Mouse (Mus musculus): Measurements from ENCODE around the gene Ddx43. TPM values are rescaled to one million over a fixed set of nuclear protein-coding genes. Genes with fewer than 3 reads are reported as not detected.
A peak's percentile ranks its signal among the peaks of the same experiment; 100 is the strongest.

The Ddx43 gene
- polyA plus RNA-seq, 1 experiment = 0.11 TPM

DNA sequence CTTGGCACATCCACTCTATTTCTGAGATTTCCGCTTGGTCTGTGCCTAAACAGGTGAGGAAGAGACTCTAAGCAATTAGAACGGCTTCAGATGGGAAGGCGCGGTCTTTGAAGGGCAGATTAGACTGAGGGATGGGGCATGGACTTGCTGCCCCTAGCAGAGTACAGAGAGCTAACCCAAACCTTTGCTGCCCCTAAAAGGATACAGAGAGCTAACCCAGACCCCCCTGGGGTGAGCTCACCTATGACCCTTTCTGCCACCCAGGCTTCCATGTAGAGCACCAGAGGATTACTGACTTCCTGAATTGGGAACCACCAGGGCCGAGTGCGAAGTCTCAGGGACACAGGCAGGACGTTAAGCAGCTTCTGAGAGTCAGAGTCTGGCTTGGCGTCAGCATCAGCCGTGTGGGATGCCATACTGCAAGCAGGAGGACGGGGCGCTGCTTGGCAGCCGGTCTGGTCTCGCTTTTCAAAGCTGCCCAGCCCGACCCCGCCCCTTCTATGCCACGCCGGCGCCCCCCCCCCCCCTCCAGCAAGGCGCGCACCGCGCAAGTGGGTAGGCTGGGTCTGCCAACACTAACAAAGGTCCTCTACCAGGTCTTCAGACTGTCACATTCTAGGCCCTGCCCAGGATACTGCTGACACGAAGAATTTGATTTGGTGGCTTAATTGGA is 17.3 kb upstream of the Ddx43 start, which contains the start of gene Ooep:
Gene Ooep (minus strand): TSS at position 613 of the 673 bp plus-strand sequence.
- WGBS = 13% methylated on average over 22 of the region's 23 CpGs
- no peaks in the 10 kb centered on the region for H3K27me3 ChIP-seq (ENCODE audit: control insufficient read depth, insufficient read depth, low read length)
- TF ChIP-seq CTCF (IDR thresholded peaks at IDR 0.05; ENCODE audit: borderline replicate concordance, control insufficient read depth, extremely low read depth, insufficient read depth, low read length, poor library complexity) (no peak), POLR2A (IDR thresholded peaks at IDR 0.05; ENCODE audit: control insufficient read depth, extremely low read depth, insufficient read depth, low read length, poor library complexity) (no peak)
- H3K27ac ChIP-seq (ENCODE audit: control insufficient read depth, insufficient read depth, low read length) = no peak within 1 kb of the TSS
- DNase-seq = peak; percentile 3
- H3K4me3 ChIP-seq (ENCODE audit: control insufficient read depth, insufficient read depth, low read length) = no peak within 1 kb of the TSS
- H3K36me3 ChIP-seq (ENCODE audit: control insufficient read depth, insufficient read depth, low read length) = no peaks in the 10 kb centered on the region
- H3K4me1 ChIP-seq (replicated peaks; ENCODE audit: control insufficient read depth, insufficient read depth, low read length) = no peaks in the 10 kb centered on the region

DNA sequence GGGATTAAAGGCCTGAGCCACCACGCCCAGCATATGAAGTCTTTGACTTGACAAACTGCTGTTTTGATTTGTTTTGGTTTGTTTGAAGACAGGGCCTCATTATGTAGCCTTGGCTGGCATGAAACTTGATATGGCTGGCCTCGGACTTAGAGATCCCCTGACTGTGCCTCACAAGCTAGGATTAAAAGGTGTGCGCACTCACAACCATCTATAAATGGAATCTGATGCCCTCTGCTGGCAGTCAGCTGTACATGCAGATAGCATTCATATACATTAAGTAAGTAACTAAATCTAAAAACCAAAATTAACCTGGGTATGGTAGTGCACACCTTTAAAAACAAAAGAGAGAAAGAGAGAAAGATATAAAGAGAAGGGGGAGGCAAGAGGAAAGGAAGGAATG is 9.7 kb upstream of the Ddx43 start:
- no peaks in the 10 kb centered on the region for H3K36me3 ChIP-seq (ENCODE audit: control insufficient read depth, insufficient read depth, low read length)
- 68% methylated on average over 3 of the region's 3 CpGs for WGBS
- peak; percentile 9 for DNase-seq
- no peak overlapping the region for H3K4me3 ChIP-seq (ENCODE audit: control insufficient read depth, insufficient read depth, low read length)
- no peaks in the 10 kb centered on the region for H3K27me3 ChIP-seq (ENCODE audit: control insufficient read depth, insufficient read depth, low read length)
- no peak for TF ChIP-seq POLR2A (IDR thresholded peaks at IDR 0.05; ENCODE audit: control insufficient read depth, extremely low read depth, insufficient read depth, low read length, poor library complexity)
- no peak for TF ChIP-seq CTCF (IDR thresholded peaks at IDR 0.05; ENCODE audit: borderline replicate concordance, control insufficient read depth, extremely low read depth, insufficient read depth, low read length, poor library complexity)
- H3K4me1 ChIP-seq (replicated peaks; ENCODE audit: control insufficient read depth, insufficient read depth, low read length) = no peaks in the 10 kb centered on the region
- H3K27ac ChIP-seq (ENCODE audit: control insufficient read depth, insufficient read depth, low read length) = no peak overlapping the region

DNA sequence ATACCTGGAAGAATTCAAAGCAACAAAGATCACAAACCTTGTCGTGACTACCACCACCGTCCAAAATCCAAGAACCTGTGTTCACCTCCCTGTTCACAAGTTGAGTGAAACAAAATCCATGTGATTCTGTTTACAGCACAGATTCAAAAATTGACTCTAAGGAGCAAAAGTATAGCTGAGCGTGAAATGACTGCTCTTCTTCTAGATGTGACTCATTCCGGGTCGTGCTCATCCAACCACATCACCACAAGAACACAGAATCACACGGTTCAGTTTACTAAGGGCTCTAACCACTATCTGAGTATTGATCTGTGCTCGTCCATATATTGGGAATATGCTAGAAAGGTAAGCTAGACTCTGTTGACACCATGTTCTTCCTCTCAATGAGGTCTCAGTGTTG is 8.6 kb upstream of the Ddx43 start:
- Histone ChIP-seq H3K27ac (ENCODE audit: control insufficient read depth, insufficient read depth, low read length) (no peak overlapping the region), H3K4me1 (replicated peaks; ENCODE audit: control insufficient read depth, insufficient read depth, low read length) (no peaks in the 10 kb centered on the region)
- WGBS = 87% methylated on average over 7 of the region's 7 CpGs

DNA sequence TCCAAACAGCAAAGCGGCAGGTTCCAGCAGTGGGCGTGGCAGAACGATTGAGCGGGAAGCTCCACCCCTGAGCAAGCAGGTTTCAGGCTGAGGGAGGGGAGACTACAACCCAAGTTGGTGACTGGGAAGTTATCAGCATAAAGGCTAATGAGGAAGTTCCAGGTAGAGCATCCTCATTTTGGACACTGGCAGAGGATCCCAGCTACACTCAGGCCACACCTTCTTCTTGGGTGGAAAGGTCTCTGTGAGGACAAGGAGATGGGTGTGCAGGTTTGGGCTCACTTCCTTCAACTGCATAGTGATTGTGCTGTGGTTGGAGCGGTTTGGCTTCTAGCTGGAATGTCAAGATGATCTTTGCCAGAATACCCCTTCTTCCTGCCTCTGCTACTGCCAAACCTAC is 5.6 kb upstream of the Ddx43 start:
- TF ChIP-seq POLR2A (IDR thresholded peaks at IDR 0.05; ENCODE audit: control insufficient read depth, extremely low read depth, insufficient read depth, low read length, poor library complexity) (no peak), CTCF (IDR thresholded peaks at IDR 0.05; ENCODE audit: borderline replicate concordance, control insufficient read depth, extremely low read depth, insufficient read depth, low read length, poor library complexity) (no peak)
- no peak for DNase-seq
- H3K36me3 ChIP-seq (ENCODE audit: control insufficient read depth, insufficient read depth, low read length) = no peaks in the 10 kb centered on the region
- no peak overlapping the region for H3K27ac ChIP-seq (ENCODE audit: control insufficient read depth, insufficient read depth, low read length)
- H3K4me3 ChIP-seq (ENCODE audit: control insufficient read depth, insufficient read depth, low read length) = no peak overlapping the region
- H3K27me3 ChIP-seq (ENCODE audit: control insufficient read depth, insufficient read depth, low read length) = peaks cover 3% of the 10 kb centered on the region; the same call in 1 of the 2 replicates
- WGBS = 52% methylated on average over 5 of the region's 5 CpGs
- no peaks in the 10 kb centered on the region for H3K4me1 ChIP-seq (replicated peaks; ENCODE audit: control insufficient read depth, insufficient read depth, low read length)

More for the DNA sequence above, 8.6 kb upstream of the Ddx43 start:
- no peak for DNase-seq
- H3K36me3 ChIP-seq (ENCODE audit: control insufficient read depth, insufficient read depth, low read length) = no peaks in the 10 kb centered on the region
- TF ChIP-seq POLR2A (IDR thresholded peaks at IDR 0.05; ENCODE audit: control insufficient read depth, extremely low read depth, insufficient read depth, low read length, poor library complexity) (no peak), CTCF (IDR thresholded peaks at IDR 0.05; ENCODE audit: borderline replicate concordance, control insufficient read depth, extremely low read depth, insufficient read depth, low read length, poor library complexity) (no peak)
- H3K4me3 ChIP-seq (ENCODE audit: control insufficient read depth, insufficient read depth, low read length) = no peak overlapping the region
- H3K27me3 ChIP-seq (ENCODE audit: control insufficient read depth, insufficient read depth, low read length) = no peaks in the 10 kb centered on the region

DNA sequence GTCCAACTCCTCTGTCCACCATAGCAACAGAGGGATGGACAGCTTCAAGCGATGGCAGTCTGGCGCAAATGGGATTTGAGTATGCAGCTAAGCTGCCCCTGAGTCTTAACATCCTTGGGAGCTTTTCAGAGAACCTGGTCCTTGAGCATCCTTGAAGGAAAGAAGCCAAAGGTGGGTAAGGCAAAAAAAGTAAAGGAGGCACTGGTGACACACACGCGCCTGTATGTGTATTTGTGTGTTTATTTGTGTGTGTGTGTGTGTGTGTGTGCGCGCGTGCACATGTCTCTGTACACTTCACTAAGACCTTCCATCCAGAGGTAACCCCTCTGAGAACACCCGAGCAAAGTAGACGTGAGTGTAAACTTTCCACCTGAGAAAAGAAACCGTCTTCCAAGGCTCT is 1.8 kb upstream of the Ddx43 start:
- 90% methylated on average over 10 of the region's 10 CpGs for WGBS

DNA sequence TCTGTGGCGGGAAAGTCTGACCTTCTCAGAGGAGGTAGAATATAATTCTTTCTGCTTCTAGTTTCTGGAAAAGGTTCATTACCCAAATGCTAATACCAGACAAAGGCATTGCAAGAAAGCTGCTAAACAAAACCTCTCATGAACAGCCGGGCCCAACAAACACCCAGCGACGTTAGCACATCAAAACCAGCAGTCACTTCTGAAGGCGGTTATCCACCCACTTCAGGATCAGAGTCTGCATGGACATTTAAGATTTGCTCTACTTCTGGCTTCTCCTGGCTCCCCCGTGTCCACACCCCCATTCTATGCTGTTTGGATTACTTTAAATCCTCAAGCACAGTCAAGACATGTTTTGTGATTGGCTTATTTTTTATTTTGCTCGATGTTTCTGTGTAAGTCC is 975 bp upstream of the Ddx43 start:
- no peak overlapping the region for H3K27ac ChIP-seq (ENCODE audit: control insufficient read depth, insufficient read depth, low read length)
- no peaks in the 10 kb centered on the region for H3K36me3 ChIP-seq (ENCODE audit: control insufficient read depth, insufficient read depth, low read length)
- 72% methylated on average over 7 of the region's 7 CpGs for WGBS
- peaks cover 9% of the 10 kb centered on the region for H3K4me1 ChIP-seq (replicated peaks; ENCODE audit: control insufficient read depth, insufficient read depth, low read length)
- H3K4me3 ChIP-seq (ENCODE audit: control insufficient read depth, insufficient read depth, low read length) = no peak overlapping the region
- peaks cover 13% of the 10 kb centered on the region for H3K27me3 ChIP-seq (ENCODE audit: control insufficient read depth, insufficient read depth, low read length)
- no peak for DNase-seq
- no peak for TF ChIP-seq POLR2A (IDR thresholded peaks at IDR 0.05; ENCODE audit: control insufficient read depth, extremely low read depth, insufficient read depth, low read length, poor library complexity)
- no peak for TF ChIP-seq CTCF (IDR thresholded peaks at IDR 0.05; ENCODE audit: borderline replicate concordance, control insufficient read depth, extremely low read depth, insufficient read depth, low read length, poor library complexity)

More for the DNA sequence above, 1.8 kb upstream of the Ddx43 start:
- no peak overlapping the region for H3K27ac ChIP-seq (ENCODE audit: control insufficient read depth, insufficient read depth, low read length)
- TF ChIP-seq CTCF (IDR thresholded peaks at IDR 0.05; ENCODE audit: borderline replicate concordance, control insufficient read depth, extremely low read depth, insufficient read depth, low read length, poor library complexity) (no peak), POLR2A (IDR thresholded peaks at IDR 0.05; ENCODE audit: control insufficient read depth, extremely low read depth, insufficient read depth, low read length, poor library complexity) (no peak)
- H3K27me3 ChIP-seq (ENCODE audit: control insufficient read depth, insufficient read depth, low read length) = peaks cover 13% of the 10 kb centered on the region
- H3K36me3 ChIP-seq (ENCODE audit: control insufficient read depth, insufficient read depth, low read length) = no peaks in the 10 kb centered on the region
- H3K4me1 ChIP-seq (replicated peaks; ENCODE audit: control insufficient read depth, insufficient read depth, low read length) = peaks cover 9% of the 10 kb centered on the region
- no peak overlapping the region for H3K4me3 ChIP-seq (ENCODE audit: control insufficient read depth, insufficient read depth, low read length)
- no peak for DNase-seq
